Mouse (Mus musculus) frontal cortex, adult 2 months (tissue): ENCODE data around the gene Slc35a5. TPM values are rescaled to one million over a fixed set of nuclear protein-coding genes. Genes with fewer than 3 reads are reported as not detected.

Source experiments
- DNase-seq, 2 experiments: peaks; one replicate each; pipeline ENCODE4 v3.0.0; 2022; ENCODE audit warnings: low spot score in 1 of 2; ENCODE audit errors: extremely low spot score in 1 of 2
- polyA plus RNA-seq: library from polyadenylated mRNA; depleted of rRNA; stranded (reverse); fragments of >200 nt; gene quantifications from 2 replicates; pipeline ENCODE4 v1.2.3, GENCODE M21; 2012; rRNA removed

Gene Slc35a5
- polyA plus RNA-seq, result 24.5 and 28.2 TPM in 2 replicates

GRCm38 (mm10) chr16:45158522-45159388 lies at the start of gene Slc35a5, which contains the start of gene Atg3:
TSS of gene Slc35a5 (minus strand) at chr16:45158706.
TSS of gene Atg3 (plus strand) at chr16:45158785.
- peak; percentile 90 to 96 for DNase-seq

GRCm38 (mm10) chr16:45204859-45205670 lies 46.6 kb upstream of the Slc35a5 start:
- DNase-seq, result no peak

- no peak for DNase-seq
These were observed 45.9 kb upstream of the Slc35a5 start for GRCm38 (mm10) chr16:45204438-45204837.

- no peak for DNase-seq
These were observed 42.9 kb upstream of the Slc35a5 start for GRCm38 (mm10) chr16:45201395-45201794.

- DNase-seq, result peak; percentile 31 to 93
These were observed 38.3 kb upstream of the Slc35a5 start for GRCm38 (mm10) chr16:45196816-45197215.

GRCm38 (mm10) chr16:45192613-45193012 lies 34.1 kb upstream of the Slc35a5 start:
- DNase-seq, result peak; percentile 51 to 92

GRCm38 (mm10) chr16:45181824-45182223 lies 23.3 kb upstream of the Slc35a5 start:
- DNase-seq, result no peak

GRCm38 (mm10) chr16:45178552-45178951 lies 20.0 kb upstream of the Slc35a5 start:
- no peak for DNase-seq

- DNase-seq, result no peak
These were observed 847 bp upstream of the Slc35a5 start for GRCm38 (mm10) chr16:45159389-45159716.

GRCm38 (mm10) chr16:45158136-45158521 lies 377 bp downstream of the Slc35a5 start:
- DNase-seq, result peak; percentile 44 to 71

GRCm38 (mm10) chr16:45154741-45155250 lies 3.7 kb downstream of the Slc35a5 start:
- DNase-seq, result no peak

- no peak for DNase-seq
These were observed 9.9 kb downstream of the Slc35a5 start for GRCm38 (mm10) chr16:45148488-45149082.

- DNase-seq, result no peak
These were observed 13.4 kb downstream of the Slc35a5 start for GRCm38 (mm10) chr16:45145119-45145518.

- no peak for DNase-seq
These were observed 15.9 kb downstream of the Slc35a5 start for GRCm38 (mm10) chr16:45142565-45142964.

GRCm38 (mm10) chr16:45141711-45142110 lies 16.8 kb downstream of the Slc35a5 start:
- no peak for DNase-seq

- peak; percentile 74 to 77 for DNase-seq
These were observed 30.4 kb downstream of the Slc35a5 start for GRCm38 (mm10) chr16:45127936-45128710.

GRCm38 (mm10) chr16:45124230-45125203 lies 34.0 kb downstream of the Slc35a5 start:
- no peak for DNase-seq

GRCm38 (mm10) chr16:45122571-45122970 lies 35.9 kb downstream of the Slc35a5 start:
- peak in 1 of 2 experiments; percentile 64 for DNase-seq
